Mouse (Mus musculus) ES-Bruce4 (cell line): ENCODE results near the gene Pnpla2.

Experiments
- CTCF ChIP-seq: IDR thresholded peaks from one replicate; pipeline ENCODE4 v1.8.1; 2011; ENCODE audit warnings: low read depth, low read length
- EP300 ChIP-seq: IDR thresholded peaks from 2 replicates; pipeline ENCODE4 v1.6.1; 2011; ENCODE audit warnings: low read depth, low read length; ENCODE audit not compliant: insufficient read depth
- POLR2A ChIP-seq: IDR thresholded peaks from one replicate; pipeline ENCODE4 v1.8.1; 2011; ENCODE audit warnings: low read length; ENCODE audit not compliant: insufficient read depth

DNA sequence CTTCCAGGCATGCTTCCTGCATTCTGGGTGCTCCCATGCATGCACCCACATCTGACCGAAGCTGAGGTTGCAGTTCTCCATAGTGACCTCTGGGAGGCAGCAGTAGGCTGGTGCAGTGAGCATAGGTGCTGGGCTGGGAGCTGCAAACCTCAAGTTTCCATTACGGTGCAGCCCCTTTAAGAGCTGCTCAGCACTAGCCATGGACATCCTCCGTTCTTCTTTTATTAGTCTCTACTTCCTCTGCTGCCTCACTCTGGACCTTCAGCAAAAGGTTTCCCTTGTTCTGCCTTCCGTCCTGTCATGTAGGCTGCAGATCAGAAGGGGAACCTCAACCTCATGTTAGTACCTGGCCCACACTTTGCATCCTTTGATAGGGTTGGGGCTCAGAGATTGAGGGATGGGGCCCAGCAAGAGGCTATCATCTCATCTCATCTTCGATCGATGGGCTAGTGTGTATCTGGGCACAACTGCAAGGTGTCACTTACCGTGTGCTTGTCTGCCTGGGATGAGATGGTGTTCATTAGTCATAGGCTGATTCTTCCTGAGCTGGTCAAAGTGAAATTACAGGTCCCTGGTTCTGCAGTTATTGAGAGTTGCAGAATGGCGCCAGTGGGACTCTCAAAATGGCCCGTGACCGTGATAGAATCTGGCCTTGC is 26.0 kb downstream of the Pnpla2 start:
- TF ChIP-seq CTCF (peak; percentile 96), EP300 (no peak), POLR2A (no peak)
